Mouse (Mus musculus) midbrain, embryonic 13.5 days (tissue): Measurements from ENCODE around the gene Asic2. TPM values are rescaled to one million over a fixed set of nuclear protein-coding genes. Genes with fewer than 3 reads are reported as not detected.

Experiments used
- ATAC-seq: fragments of 200-750 bp; cut with Nextera tagmentation; 2 replicates; pipeline ENCODE4 v1.8.0; 2017; ENCODE audit warnings: mild to moderate bottlenecking, moderate TSS enrichment, moderate library complexity
- H3K27ac ChIP-seq: fragments of 300-500 bp; sonication (generic); 2 replicates; pipeline ENCODE4 v1.5.1; 2015; ENCODE audit warnings: inconsistent platforms, mild to moderate bottlenecking, moderate library complexity
- H3K27me3 ChIP-seq: fragments of 300-500 bp; sonication (generic); 2 replicates; pipeline ENCODE4 v1.6.1; 2015; ENCODE audit warnings: mild to moderate bottlenecking, inconsistent platforms
- H3K36me3 ChIP-seq: fragments of 300-500 bp; sonication (generic); 2 replicates; pipeline ENCODE4 v1.6.1; 2015; ENCODE audit warnings: mild to moderate bottlenecking, inconsistent platforms
- H3K4me1 ChIP-seq: fragments of 300-500 bp; sonication (generic); replicated peaks from 2 replicates; pipeline ENCODE4 v1.6.1; 2015; ENCODE audit warnings: inconsistent platforms
- H3K4me2 ChIP-seq: fragments of 300-500 bp; sonication (generic); replicated peaks from 2 replicates; pipeline ENCODE4 v1.6.1; 2015; ENCODE audit warnings: moderate library complexity, mild to moderate bottlenecking, inconsistent platforms
- H3K4me3 ChIP-seq: fragments of 300-500 bp; sonication (generic); replicated peaks from 2 replicates; pipeline ENCODE4 v1.5.1; 2015; ENCODE audit warnings: mild to moderate bottlenecking, inconsistent platforms
- H3K9ac ChIP-seq: fragments of 300-500 bp; sonication (generic); replicated peaks from 2 replicates; pipeline ENCODE4 v1.6.1; 2015; ENCODE audit warnings: mild to moderate bottlenecking, inconsistent platforms
- H3K9me3 ChIP-seq: fragments of 300-500 bp; sonication (generic); 2 replicates; pipeline ENCODE4 v1.6.1; 2016; ENCODE audit warnings: mild to moderate bottlenecking, inconsistent platforms
- WGBS: fragments of 180-500 bp; shearing (Covaris S2); methylation state at CpG from one replicate; pipeline ENCODE4 v1.1.7; 2015; 5-methylcytosine and 5-hydroxymethylcytosine counted together
- polyA plus RNA-seq: library from polyadenylated mRNA; unstranded; fragments of >200 nt; fragmentation: Nextera tagmentation; extraction: Ambion mirVana; gene quantifications from 2 replicates; pipeline ENCODE4 v1.2.1, GENCODE M21; 2015

Asic2 gene
- polyA plus RNA-seq, 1 experiment from 2014 or later = 5.0 TPM

DNA sequence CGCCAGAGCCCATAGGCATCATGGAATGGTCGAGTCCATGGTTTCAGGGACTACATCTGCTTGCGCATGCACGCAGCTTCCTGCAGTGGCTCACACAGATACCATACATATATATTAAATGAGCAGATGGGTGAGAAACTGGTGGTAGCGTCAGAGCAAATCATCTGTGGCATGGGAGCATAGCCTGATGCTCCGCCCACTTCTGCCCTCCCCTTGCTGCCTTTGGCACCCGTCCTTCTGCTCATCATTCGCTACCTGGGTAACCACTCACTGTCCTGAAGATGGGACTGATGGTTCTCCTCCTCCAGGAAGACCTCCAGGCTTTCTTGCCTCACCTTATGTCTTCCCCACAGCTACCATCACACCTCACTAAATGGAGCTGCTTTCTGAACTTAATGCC lies 995.0 kb downstream of the Asic2 start:
- Histone ChIP-seq H3K36me3 (no peaks in the 10 kb centered on the region), H3K9ac (no peak overlapping the region), H3K9me3 (no peaks in the 10 kb centered on the region), H3K4me1 (peaks cover 5% of the 10 kb centered on the region; the same call in 1 of the 2 replicates), H3K4me2 (no peak overlapping the region), H3K4me3 (no peak overlapping the region), H3K27me3 (no peaks in the 10 kb centered on the region), H3K27ac (no peak overlapping the region)
- 94% methylated on average over 8 of the region's 8 CpGs for WGBS
- ATAC-seq = no peak

DNA sequence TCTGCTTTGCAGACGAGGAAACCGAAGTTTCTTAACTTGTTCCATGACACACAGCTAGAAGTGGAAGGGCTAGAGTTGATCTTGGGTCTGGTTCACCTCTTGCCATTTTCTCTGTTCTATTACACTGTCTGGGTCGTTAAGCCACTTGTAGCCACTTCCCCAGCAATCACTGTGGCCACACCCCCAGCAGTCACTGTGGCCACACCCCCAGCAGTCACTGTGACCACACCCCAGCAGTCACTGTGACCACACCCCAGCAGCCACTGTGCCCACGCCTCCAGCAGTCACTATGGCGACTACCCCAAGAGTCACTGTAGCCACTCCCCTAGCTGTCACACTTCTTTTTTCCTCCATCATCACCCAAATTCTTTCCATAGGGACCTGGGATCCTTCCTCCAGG lies 1000.7 kb downstream of the Asic2 start:
- Histone ChIP-seq H3K27ac (no peak overlapping the region), H3K36me3 (no peaks in the 10 kb centered on the region), H3K4me2 (no peak overlapping the region), H3K4me1 (no peaks in the 10 kb centered on the region), H3K27me3 (no peaks in the 10 kb centered on the region), H3K4me3 (no peak overlapping the region), H3K9me3 (no peaks in the 10 kb centered on the region), H3K9ac (no peak overlapping the region)
- 60% methylated on average over 5 of the region's 5 CpGs for WGBS
- no peak for ATAC-seq

DNA sequence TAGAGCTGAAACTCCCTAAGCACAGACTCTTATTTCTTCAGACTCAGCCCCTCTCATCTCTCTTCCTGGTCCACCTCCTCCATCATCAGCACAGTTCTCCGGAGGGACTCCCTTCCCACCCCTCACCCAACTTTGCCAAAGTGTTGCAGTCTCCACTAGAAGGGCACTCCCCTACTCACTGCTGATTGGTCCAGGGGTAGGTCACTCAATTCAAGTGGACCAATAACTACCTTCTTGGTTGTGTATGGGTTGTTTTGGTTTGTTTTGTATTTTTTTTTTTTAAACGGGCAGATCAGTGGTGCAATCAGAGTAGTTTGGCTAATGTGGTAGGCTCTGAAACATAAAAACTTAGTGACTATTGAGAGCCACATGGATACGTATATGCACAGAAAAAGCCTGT lies 1002.2 kb downstream of the Asic2 start:
- Histone ChIP-seq H3K9me3 (no peaks in the 10 kb centered on the region), H3K4me1 (peaks cover 4% of the 10 kb centered on the region), H3K4me3 (no peak overlapping the region), H3K27ac (no peak overlapping the region), H3K27me3 (no peaks in the 10 kb centered on the region), H3K4me2 (no peak overlapping the region), H3K36me3 (no peaks in the 10 kb centered on the region), H3K9ac (no peak overlapping the region)
- ATAC-seq = no peak
- 46% methylated on average over 3 of the region's 3 CpGs for WGBS

DNA sequence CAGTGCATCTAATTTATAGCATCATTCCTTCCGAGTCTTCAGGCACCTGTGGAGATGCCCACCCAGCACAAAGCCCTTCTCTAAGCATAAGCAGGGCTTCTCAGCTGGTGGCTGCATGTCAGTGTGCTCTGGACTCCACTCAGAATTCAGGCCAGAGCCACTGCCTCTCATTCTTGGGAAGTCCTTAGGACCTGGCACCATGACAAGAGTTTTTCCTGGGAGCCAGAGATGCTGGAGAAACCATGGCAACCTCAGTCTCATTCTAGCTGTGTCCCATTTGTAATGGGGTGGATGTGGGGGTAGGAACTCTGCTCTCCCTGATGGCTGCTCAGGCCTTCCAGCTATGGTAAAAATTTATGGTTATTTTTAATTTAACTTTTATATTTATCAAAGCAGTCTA lies 1006.9 kb downstream of the Asic2 start:
- peak; percentile 56 for ATAC-seq
- peaks cover 4% of the 10 kb centered on the region; the same call in 1 of the 2 replicates for H3K27me3 ChIP-seq
- 15% methylated on average over 1 of the region's 1 CpGs for WGBS
- H3K4me3 ChIP-seq = no peak overlapping the region
- H3K9me3 ChIP-seq = no peaks in the 10 kb centered on the region
- no peak overlapping the region for H3K9ac ChIP-seq
- H3K27ac ChIP-seq = no peak overlapping the region
- H3K4me2 ChIP-seq = no peak overlapping the region
- no peaks in the 10 kb centered on the region for H3K36me3 ChIP-seq
- peaks cover 19% of the 10 kb centered on the region for H3K4me1 ChIP-seq

DNA sequence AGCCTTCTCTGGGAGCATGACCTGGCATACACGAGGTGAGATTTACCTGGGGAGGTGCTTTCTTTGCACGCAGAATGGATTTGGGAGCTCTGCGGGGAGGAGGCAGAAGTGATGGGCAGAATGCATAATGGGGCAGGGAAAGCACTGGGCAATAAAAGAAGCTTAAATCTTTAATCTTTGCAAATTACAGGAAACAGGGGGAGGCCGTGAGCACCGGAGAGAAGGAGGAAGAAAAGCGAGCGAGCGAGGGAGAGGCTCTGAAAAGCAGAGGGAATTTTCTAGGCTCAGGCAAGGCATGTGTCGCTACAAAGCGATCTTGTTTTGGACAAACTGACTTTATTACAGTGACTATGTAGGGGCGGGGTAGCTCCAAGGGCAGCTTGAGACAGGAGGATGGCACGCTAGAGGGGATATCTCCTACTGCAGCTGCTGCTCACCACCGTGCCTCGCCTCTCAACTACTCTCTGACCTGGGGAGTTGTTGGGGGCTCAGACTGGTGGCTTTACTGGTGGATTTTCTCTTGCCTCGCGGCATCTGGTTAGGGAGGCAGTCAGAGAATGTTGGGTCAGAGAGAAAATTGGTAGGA lies 1010.1 kb downstream of the Asic2 start:
- no peaks in the 10 kb centered on the region for H3K9me3 ChIP-seq
- peaks cover 4% of the 10 kb centered on the region; the same call in 1 of the 2 replicates for H3K27me3 ChIP-seq
- peaks cover 19% of the 10 kb centered on the region for H3K4me1 ChIP-seq
- peak; percentile 72; the same call in 1 of the 2 replicates for ATAC-seq
- H3K36me3 ChIP-seq = no peaks in the 10 kb centered on the region
- H3K27ac ChIP-seq = peak overlapping the region; percentile 51; the same call in 1 of the 2 replicates
- 8% methylated on average over 16 of the region's 16 CpGs for WGBS
- 0 out of 2 replicates have a peak overlapping the region, but pooled peaks have one; percentile 30 for H3K9ac ChIP-seq
- no peak overlapping the region for H3K4me3 ChIP-seq
- peak overlapping the region; percentile 32 for H3K4me2 ChIP-seq

DNA sequence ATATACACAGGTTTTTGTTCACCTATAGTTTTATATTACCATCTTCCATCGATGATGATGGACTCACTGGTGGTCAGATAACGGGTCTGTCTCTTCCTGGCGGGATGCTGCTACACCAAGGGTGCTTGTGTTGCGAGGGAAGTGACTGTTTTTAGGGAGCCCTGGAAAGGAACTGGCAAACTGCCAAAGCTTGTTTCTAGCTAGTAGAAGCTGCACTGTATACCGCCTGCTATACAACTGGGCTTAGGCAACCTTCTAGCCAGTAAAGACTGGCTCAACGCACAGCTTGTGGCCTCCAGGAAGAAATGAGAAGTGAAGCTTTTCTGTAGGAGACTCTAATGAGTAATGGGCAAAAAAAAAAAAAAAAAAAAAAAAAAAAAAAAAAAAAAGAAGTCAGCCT lies 1012.3 kb downstream of the Asic2 start:
- Histone ChIP-seq H3K4me3 (no peak overlapping the region), H3K4me1 (peaks cover 14% of the 10 kb centered on the region), H3K4me2 (no peak overlapping the region), H3K9ac (no peak overlapping the region), H3K9me3 (no peaks in the 10 kb centered on the region), H3K27me3 (peaks cover 4% of the 10 kb centered on the region; the same call in 1 of the 2 replicates), H3K27ac (no peak overlapping the region), H3K36me3 (no peaks in the 10 kb centered on the region)
- ATAC-seq = no peak
- 77% methylated on average over 6 of the region's 6 CpGs for WGBS

DNA sequence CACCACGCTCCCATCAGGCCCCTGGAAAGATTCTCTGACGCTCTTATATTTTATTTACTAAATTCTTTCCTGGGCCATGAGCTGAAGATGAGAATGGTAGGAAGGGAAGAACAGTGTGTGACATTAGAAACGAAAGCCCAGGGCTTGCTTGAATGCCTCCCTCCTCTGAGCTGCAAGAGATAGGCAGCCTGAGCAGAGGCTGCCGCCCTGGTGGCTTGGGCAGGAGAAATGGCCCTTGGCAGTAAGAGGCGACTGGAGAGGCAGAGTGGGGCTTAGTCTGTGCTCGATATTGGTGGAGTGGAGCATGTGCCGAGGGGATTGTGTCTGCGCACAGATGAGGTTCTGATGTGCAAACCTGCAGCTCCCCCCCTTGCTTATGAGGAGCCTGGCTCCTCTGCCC lies 1014.1 kb downstream of the Asic2 start:
- Histone ChIP-seq H3K4me2 (no peak overlapping the region), H3K4me3 (no peak overlapping the region), H3K27me3 (peaks cover 4% of the 10 kb centered on the region; the same call in 1 of the 2 replicates), H3K36me3 (no peaks in the 10 kb centered on the region), H3K4me1 (peaks cover 14% of the 10 kb centered on the region), H3K9me3 (no peaks in the 10 kb centered on the region), H3K9ac (no peak overlapping the region), H3K27ac (no peak overlapping the region)
- WGBS = 86% methylated on average over 8 of the region's 8 CpGs
- no peak for ATAC-seq

DNA sequence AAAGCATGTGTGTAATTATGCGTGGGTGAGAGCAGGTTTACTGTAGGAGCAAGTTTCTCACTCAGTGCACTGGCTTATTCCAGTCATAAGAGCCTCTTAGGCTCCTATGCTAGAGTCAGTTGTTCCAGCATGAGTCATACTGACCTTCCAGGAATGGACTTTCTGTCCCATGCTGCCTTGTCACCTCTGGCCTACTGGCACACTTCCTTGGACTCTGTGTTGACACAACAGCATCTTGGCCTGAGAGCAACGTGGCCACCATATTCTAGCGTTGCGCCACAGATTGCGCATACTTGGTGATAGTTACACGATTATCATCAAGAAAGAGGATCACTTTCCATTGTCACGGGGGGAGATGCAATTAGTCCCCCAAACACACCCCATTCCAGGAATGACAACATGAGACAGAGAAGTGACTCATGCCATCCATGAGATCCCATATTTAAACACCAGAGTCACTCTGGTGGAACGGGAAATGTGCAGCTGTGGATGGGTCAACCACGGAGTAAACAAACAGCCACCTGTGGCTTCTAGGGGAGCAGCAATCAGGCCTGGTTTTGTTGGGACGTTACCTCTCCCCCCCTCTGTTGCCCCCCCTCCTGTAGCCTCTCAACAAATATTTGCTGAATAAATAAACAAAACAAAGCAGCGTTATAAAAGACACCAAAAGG lies 1019.1 kb downstream of the Asic2 start:
- Histone ChIP-seq H3K9ac (no peak overlapping the region), H3K4me1 (no peaks in the 10 kb centered on the region), H3K4me2 (no peak overlapping the region), H3K27me3 (no peaks in the 10 kb centered on the region), H3K9me3 (no peaks in the 10 kb centered on the region), H3K36me3 (no peaks in the 10 kb centered on the region), H3K27ac (no peak overlapping the region), H3K4me3 (no peak overlapping the region)
- 86% methylated on average over 11 of the region's 11 CpGs for WGBS
- no peak for ATAC-seq

DNA sequence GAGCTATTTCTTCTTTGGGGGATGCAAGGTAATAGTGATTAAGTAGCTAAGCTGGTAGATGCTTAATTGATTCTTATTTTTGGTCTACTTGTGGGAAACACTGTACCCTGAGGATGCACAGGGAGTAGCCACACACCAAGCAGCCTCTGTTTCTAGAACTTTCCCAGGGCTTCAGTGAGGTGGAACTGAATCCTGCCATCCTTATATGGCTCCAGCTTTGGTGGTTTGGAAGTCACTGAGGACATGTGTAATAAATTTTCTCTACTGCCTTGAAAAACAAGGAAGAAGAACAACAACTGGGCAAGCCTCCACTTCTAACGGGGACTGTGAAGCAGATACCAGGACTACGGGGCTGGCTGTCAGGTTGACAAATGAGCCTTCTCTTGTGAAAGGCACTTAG lies 1020.2 kb downstream of the Asic2 start:
- Histone ChIP-seq H3K27ac (no peak overlapping the region), H3K9me3 (no peaks in the 10 kb centered on the region), H3K4me3 (no peak overlapping the region), H3K27me3 (no peaks in the 10 kb centered on the region), H3K4me1 (no peaks in the 10 kb centered on the region), H3K9ac (no peak overlapping the region), H3K36me3 (no peaks in the 10 kb centered on the region), H3K4me2 (no peak overlapping the region)
- no peak for ATAC-seq
- WGBS = 86% methylated on average over 2 of the region's 2 CpGs

DNA sequence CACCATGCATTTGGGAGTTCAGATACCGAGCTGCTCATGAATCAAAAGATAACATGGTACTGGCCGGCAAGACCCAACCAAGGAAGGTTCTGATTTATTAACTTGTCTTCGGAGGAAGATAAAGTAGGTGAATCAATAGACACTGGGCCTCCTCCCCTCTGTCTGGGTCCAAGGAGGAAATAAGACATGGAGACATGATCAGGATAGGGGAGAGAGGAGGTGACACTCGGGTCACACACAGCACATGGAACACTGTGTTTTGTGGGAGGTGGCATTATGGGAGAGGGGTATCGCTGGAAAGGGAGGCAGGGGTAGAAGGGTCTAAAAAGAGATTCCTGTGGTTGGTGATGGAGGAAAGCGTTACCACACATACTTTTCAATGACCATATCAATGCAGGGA lies 1022.1 kb downstream of the Asic2 start:
- no peak overlapping the region for H3K4me3 ChIP-seq
- no peaks in the 10 kb centered on the region for H3K4me1 ChIP-seq
- WGBS = 95% methylated on average over 6 of the region's 6 CpGs
- no peak for ATAC-seq
- H3K9me3 ChIP-seq = no peaks in the 10 kb centered on the region
- H3K4me2 ChIP-seq = no peak overlapping the region
- no peaks in the 10 kb centered on the region for H3K36me3 ChIP-seq
- H3K9ac ChIP-seq = no peak overlapping the region
- no peaks in the 10 kb centered on the region for H3K27me3 ChIP-seq
- no peak overlapping the region for H3K27ac ChIP-seq

DNA sequence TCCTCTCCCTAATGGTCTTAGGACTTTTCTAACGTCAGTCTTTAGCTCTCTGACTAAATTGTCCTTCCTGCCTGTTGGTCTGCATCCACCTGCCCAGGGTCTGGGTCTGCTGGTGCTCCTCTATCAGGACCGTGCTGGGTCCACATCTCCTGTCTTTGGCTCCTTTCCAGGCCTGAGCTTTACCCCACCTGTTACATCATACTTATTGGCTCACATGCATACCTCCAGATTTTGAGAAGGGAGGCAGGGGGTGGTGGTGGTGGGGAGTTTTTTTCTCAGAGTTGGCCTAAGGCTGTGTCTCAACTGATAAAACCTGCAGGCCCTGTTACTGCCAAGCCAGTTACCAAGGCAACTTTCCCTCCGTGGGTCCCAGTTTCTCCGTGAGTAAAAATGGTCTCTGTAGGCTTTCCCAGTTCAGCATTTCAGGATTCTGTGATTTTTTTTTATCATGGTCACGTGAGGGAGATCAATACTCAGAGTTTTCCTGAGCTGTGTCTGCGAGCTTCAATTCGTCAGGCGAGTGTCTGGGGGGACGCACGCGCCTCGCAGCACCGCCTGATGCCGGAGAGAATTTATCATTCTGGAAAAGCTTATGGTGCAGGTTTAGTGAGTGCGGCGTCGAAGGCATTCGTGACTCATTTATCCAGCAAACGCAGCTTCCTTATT lies 1044.8 kb downstream of the Asic2 start:
- H3K9ac ChIP-seq = no peak overlapping the region
- H3K36me3 ChIP-seq = no peaks in the 10 kb centered on the region
- no peak overlapping the region for H3K4me3 ChIP-seq
- 87% methylated on average over 19 of the region's 19 CpGs for WGBS
- H3K27me3 ChIP-seq = no peaks in the 10 kb centered on the region
- no peaks in the 10 kb centered on the region for H3K9me3 ChIP-seq
- no peaks in the 10 kb centered on the region for H3K4me1 ChIP-seq
- H3K4me2 ChIP-seq = no peak overlapping the region
- no peak overlapping the region for H3K27ac ChIP-seq
- ATAC-seq = no peak

DNA sequence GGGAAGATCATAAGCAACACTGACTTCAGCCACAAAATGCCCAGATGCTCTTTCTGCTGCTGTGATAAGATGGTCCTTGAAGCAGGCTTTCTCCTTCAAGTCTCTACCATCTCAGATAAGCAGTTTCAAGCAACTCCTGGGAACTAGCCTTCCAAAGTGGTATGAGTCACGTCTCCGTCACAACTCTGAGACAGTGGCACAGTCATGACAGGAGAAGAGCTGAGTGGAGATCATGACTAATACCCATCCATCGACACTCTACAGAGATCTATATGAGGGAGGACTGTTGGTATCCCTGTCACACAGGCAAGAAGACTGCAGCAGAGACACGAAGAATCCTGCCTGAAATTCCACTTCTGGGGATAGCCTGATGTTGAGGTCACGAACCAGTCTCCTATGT lies 1049.9 kb downstream of the Asic2 start:
- H3K4me3 ChIP-seq = no peak overlapping the region
- H3K4me1 ChIP-seq = no peaks in the 10 kb centered on the region
- peaks cover 4% of the 10 kb centered on the region; the same call in 1 of the 2 replicates for H3K9me3 ChIP-seq
- no peak for ATAC-seq
- no peak overlapping the region for H3K27ac ChIP-seq
- H3K36me3 ChIP-seq = peaks cover 4% of the 10 kb centered on the region; the same call in 1 of the 2 replicates
- H3K27me3 ChIP-seq = no peaks in the 10 kb centered on the region
- H3K4me2 ChIP-seq = no peak overlapping the region
- 91% methylated on average over 5 of the region's 5 CpGs for WGBS
- no peak overlapping the region for H3K9ac ChIP-seq
